Mouse (Mus musculus): ENCODE measurements at regions not wholly inside any gene's neighbourhood (a gene's known extent, or its start where the extent isn't known, plus 50 kb on each side); places are given as distances from the start of the nearest gene placed in this dataset.

DNA sequence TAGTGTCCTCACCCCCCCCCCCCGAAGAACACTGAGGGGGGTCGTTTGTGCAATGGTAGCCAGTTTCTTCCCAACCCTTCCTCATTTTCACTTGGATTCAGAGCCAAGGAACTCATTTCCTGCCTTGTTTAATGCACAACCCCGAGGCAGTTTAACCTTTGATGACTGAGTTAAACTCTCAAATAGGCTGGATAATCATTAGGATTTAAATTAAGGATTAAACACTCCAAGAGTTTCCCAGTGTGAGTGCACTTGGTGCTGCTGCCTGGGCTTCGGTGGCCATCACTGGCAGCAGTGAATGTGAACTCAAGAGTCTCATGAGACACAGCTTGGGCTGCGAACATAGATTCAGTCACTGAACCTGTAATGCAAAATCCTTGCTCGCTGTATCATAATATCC lies 124.7 kb upstream of the St8sia2 start:
- no peaks in the 10 kb centered on the region for H3K9me3 ChIP-seq (ENCODE audit: control insufficient read depth, low read depth, low read length)
- H3K4me1 ChIP-seq (ENCODE audit: control insufficient read depth, insufficient read depth, low read length): no peaks in the 10 kb centered on the region
- no peak for ATAC-seq (ENCODE audit: insufficient number of reproducible peaks, insufficient read depth, low FRiP score, low read depth)
- no peak overlapping the region for H3K4me3 ChIP-seq (ENCODE audit: low read depth, low read length)
- H3K27me3 ChIP-seq (ENCODE audit: control insufficient read depth, insufficient read depth, low read length): no peaks in the 10 kb centered on the region
- H3K4me2 ChIP-seq (replicated peaks; ENCODE audit: low read depth, low read length): no peak overlapping the region
- WGBS: 73% methylated on average over 6 of the region's 6 CpGs
- no peaks in the 10 kb centered on the region for H3K36me3 ChIP-seq (ENCODE audit: control insufficient read depth, insufficient read depth, low read length)
- no peak overlapping the region for H3K27ac ChIP-seq (ENCODE audit: low read length)
- no peak overlapping the region for H3K9ac ChIP-seq (replicated peaks; ENCODE audit: low read depth, low read length)

DNA sequence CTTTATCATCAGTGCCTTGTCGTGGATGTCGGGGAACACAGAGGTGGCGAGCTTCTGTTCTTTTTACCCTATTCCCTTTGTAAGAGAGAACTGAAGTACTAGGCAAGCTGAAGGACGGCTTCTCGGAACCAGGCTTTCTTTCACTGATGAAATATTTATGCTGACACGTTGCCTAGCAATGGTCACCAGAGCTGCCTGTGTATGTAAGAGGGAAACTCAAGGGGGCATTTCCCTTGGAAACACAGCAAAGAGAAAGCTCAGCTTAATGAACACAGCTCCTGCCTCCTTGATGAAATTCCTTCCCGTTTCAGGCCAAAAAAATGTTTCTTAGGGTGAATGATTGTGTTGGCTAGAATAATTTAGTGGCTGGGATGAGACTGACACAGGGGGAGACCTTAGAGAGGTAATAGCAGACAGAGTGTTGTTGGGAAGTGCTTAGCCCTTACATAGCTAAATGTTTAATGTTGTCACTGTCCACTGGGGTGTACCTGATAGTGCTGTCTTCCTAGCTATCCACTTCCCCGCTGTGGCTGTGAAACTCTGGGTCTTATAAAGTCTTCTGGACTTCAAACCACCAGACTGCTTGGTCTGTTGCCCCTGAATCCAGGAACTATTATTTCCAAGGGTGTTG lies 116.8 kb upstream of the St8sia2 start:
- H3K27ac ChIP-seq (ENCODE audit: low read length): no peak overlapping the region
- H3K36me3 ChIP-seq (ENCODE audit: control insufficient read depth, insufficient read depth, low read length): no peaks in the 10 kb centered on the region
- no peaks in the 10 kb centered on the region for H3K9me3 ChIP-seq (ENCODE audit: control insufficient read depth, low read depth, low read length)
- H3K27me3 ChIP-seq (ENCODE audit: control insufficient read depth, insufficient read depth, low read length): no peaks in the 10 kb centered on the region
- no peak for ATAC-seq (ENCODE audit: insufficient number of reproducible peaks, insufficient read depth, low FRiP score, low read depth)
- no peak overlapping the region for H3K4me2 ChIP-seq (replicated peaks; ENCODE audit: low read depth, low read length)
- H3K9ac ChIP-seq (replicated peaks; ENCODE audit: low read depth, low read length): no peak overlapping the region
- no peak overlapping the region for H3K4me3 ChIP-seq (ENCODE audit: low read depth, low read length)
- no peaks in the 10 kb centered on the region for H3K4me1 ChIP-seq (ENCODE audit: control insufficient read depth, insufficient read depth, low read length)
- 60% methylated on average over 8 of the region's 8 CpGs for WGBS

DNA sequence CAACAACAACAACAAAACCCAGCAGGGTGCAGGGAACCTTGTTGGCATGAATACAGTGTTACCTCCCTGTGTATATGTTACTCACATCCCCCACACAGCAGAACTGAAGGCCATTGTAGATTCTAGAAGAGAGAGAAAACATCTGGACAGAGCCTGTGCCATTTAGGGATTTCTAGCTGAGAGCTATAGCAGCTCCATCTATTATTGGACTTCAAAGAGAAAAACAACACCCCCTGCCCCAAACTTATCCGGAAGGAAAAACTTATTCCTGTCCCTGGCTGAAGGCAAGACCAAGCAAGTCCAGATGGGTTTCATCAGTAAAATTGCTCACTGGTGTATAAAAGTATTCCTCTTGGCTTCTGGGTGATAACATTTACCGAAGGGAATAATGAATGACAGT lies 98.6 kb upstream of the St8sia2 start:
- Histone ChIP-seq H3K27me3 (ENCODE audit: control insufficient read depth, insufficient read depth, low read length) (no peaks in the 10 kb centered on the region), H3K9me3 (ENCODE audit: control insufficient read depth, low read depth, low read length) (no peaks in the 10 kb centered on the region), H3K4me3 (ENCODE audit: low read depth, low read length) (no peak overlapping the region), H3K36me3 (ENCODE audit: control insufficient read depth, insufficient read depth, low read length) (no peaks in the 10 kb centered on the region), H3K4me2 (replicated peaks; ENCODE audit: low read depth, low read length) (no peak overlapping the region), H3K4me1 (ENCODE audit: control insufficient read depth, insufficient read depth, low read length) (0 out of 2 replicates have a peak, but pooled peaks cover 6% of the 10 kb centered on the region), H3K9ac (replicated peaks; ENCODE audit: low read depth, low read length) (no peak overlapping the region), H3K27ac (ENCODE audit: low read length) (no peak overlapping the region; the same call in 1 of the 2 replicates)
- 32% methylated on average over 2 of the region's 2 CpGs for WGBS
- ATAC-seq (ENCODE audit: insufficient number of reproducible peaks, insufficient read depth, low FRiP score, low read depth): peak; percentile 80; the same call in 1 of the 2 replicates

DNA sequence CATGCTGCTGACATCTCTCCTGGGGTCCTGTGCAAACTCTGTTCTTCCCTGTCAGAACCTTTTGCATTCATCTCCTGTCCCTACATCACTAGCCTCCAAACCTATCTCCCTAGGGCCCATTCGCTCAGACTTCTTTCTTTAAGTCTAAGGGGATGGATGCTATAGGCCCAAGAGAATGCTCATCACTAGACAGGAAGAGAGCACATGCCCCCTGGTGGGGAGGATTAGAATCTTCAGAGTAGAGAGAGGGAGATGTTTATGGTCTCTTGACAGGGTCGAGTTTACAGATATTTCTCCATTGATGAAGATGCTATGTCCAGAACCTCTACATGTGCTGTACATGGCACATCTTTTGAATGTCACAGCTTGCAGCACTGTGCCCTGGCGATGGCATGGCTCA lies 94.9 kb upstream of the St8sia2 start:
- H3K36me3 ChIP-seq (ENCODE audit: control insufficient read depth, insufficient read depth, low read length): no peaks in the 10 kb centered on the region
- H3K4me1 ChIP-seq (ENCODE audit: control insufficient read depth, insufficient read depth, low read length): 0 out of 2 replicates have a peak, but pooled peaks cover 6% of the 10 kb centered on the region
- H3K4me2 ChIP-seq (replicated peaks; ENCODE audit: low read depth, low read length): no peak overlapping the region
- H3K27me3 ChIP-seq (ENCODE audit: control insufficient read depth, insufficient read depth, low read length): no peaks in the 10 kb centered on the region
- ATAC-seq (ENCODE audit: insufficient number of reproducible peaks, insufficient read depth, low FRiP score, low read depth): peak; percentile 19; the same call in 1 of the 2 replicates
- no peak overlapping the region for H3K27ac ChIP-seq (ENCODE audit: low read length)
- no peak overlapping the region for H3K4me3 ChIP-seq (ENCODE audit: low read depth, low read length)
- 53% methylated on average over 3 of the region's 3 CpGs for WGBS
- H3K9me3 ChIP-seq (ENCODE audit: control insufficient read depth, low read depth, low read length): no peaks in the 10 kb centered on the region
- no peak overlapping the region for H3K9ac ChIP-seq (replicated peaks; ENCODE audit: low read depth, low read length)

DNA sequence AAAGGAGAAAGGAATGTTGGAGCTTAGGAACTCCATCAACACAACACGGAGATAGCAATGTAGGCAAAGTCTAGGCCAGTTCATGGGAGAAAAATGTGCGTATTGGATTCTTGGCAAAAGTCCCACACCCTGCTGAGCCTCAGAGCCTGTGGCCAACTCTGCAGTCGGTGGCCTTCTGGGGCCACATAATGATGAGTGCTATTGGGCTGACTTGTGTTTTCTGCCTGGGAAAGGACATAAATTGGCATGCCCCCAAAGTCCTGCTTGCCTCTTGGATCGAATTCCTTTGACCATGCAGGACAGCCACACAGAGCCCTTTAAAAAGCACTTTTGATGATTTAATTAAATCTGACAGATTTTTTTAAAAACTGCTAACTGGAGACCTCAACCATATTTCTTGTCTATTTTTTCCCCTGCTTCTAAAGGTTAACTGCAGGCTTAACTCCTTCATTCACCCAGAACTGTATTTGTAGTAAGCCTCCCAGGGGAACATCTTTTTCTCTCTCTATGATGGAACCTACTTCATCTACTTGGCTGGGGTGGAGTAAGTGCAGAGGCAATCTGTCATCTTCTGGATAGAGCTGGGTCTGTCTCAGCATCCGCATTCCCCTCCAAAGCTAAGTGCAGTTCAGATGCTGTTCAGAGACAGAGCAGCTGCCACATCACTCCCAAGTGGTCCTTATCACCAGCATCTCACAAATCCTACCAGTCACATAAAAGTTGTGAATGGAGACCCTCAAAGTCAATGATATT lies 93.9 kb upstream of the St8sia2 start:
- 0 out of 2 replicates have a peak, but pooled peaks cover 6% of the 10 kb centered on the region for H3K4me1 ChIP-seq (ENCODE audit: control insufficient read depth, insufficient read depth, low read length)
- ATAC-seq (ENCODE audit: insufficient number of reproducible peaks, insufficient read depth, low FRiP score, low read depth): peak; percentile 80; the same call in 1 of the 2 replicates
- H3K4me3 ChIP-seq (ENCODE audit: low read depth, low read length): no peak overlapping the region
- H3K27me3 ChIP-seq (ENCODE audit: control insufficient read depth, insufficient read depth, low read length): no peaks in the 10 kb centered on the region
- no peak overlapping the region for H3K4me2 ChIP-seq (replicated peaks; ENCODE audit: low read depth, low read length)
- 26% methylated on average over 5 of the region's 5 CpGs for WGBS
- H3K9ac ChIP-seq (replicated peaks; ENCODE audit: low read depth, low read length): no peak overlapping the region
- H3K9me3 ChIP-seq (ENCODE audit: control insufficient read depth, low read depth, low read length): no peaks in the 10 kb centered on the region
- no peaks in the 10 kb centered on the region for H3K36me3 ChIP-seq (ENCODE audit: control insufficient read depth, insufficient read depth, low read length)
- no peak overlapping the region for H3K27ac ChIP-seq (ENCODE audit: low read length)

DNA sequence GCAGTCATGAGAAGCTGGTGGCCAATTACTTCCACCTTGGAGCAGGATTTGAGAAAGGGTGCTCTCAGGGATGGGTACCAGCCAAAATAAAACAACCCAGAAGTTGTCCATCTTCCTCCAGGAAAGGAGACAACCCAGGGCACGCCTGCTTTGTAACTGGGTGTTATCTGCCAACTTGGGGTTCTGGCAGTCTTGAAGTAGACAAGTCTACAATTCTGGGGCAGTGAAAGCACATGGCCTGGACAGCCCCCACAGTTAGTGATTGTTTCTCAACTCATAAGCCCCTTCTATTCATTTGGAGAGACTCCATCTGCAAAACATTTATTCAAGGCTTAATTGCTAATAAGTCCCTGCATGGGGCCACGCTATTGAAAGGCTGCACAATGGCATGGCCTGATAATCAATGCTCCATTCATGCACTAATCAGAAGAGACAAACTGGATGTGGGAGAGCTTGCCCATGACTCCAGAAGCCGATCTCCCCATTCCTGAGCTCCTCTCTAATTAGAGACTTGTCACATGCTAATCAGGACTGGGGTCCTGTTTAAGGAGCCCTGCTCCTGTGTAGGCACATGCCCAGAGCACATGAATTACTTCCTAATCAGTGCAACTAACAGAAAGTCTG lies 78.0 kb upstream of the St8sia2 start:
- H3K27ac ChIP-seq (ENCODE audit: low read length): no peak overlapping the region
- H3K9ac ChIP-seq (replicated peaks; ENCODE audit: low read depth, low read length): no peak overlapping the region
- H3K4me3 ChIP-seq (ENCODE audit: low read depth, low read length): no peak overlapping the region
- ATAC-seq (ENCODE audit: insufficient number of reproducible peaks, insufficient read depth, low FRiP score, low read depth): no peak
- H3K9me3 ChIP-seq (ENCODE audit: control insufficient read depth, low read depth, low read length): no peaks in the 10 kb centered on the region
- H3K36me3 ChIP-seq (ENCODE audit: control insufficient read depth, insufficient read depth, low read length): no peaks in the 10 kb centered on the region
- 78% methylated on average over 3 of the region's 3 CpGs for WGBS
- H3K4me1 ChIP-seq (ENCODE audit: control insufficient read depth, insufficient read depth, low read length): no peaks in the 10 kb centered on the region
- H3K4me2 ChIP-seq (replicated peaks; ENCODE audit: low read depth, low read length): no peak overlapping the region
- H3K27me3 ChIP-seq (ENCODE audit: control insufficient read depth, insufficient read depth, low read length): no peaks in the 10 kb centered on the region

DNA sequence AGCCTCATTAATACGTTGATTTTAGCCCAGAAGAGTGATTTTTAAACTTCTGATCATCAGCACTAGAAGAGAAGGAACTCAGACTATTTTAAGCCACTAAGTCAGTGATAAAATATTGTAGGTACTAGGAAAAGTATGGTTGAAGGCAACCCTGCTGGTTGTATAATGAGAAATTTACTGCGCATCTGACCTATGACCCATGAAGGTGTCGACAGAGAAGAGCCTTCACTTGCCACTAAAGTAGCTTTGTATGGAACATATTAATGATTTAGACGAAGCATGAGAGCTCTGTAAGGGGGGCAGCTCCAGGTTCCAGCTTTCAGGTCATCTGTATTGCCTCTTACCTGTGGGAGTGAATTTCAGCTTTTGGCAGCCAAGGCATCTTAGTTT lies 67.4 kb upstream of the St8sia2 start:
- no peaks in the 10 kb centered on the region for H3K4me1 ChIP-seq (ENCODE audit: control insufficient read depth, insufficient read depth, low read length)
- H3K9ac ChIP-seq (replicated peaks; ENCODE audit: low read depth, low read length): no peak overlapping the region
- no peak overlapping the region for H3K4me3 ChIP-seq (ENCODE audit: low read depth, low read length)
- H3K9me3 ChIP-seq (ENCODE audit: control insufficient read depth, low read depth, low read length): no peaks in the 10 kb centered on the region
- WGBS: 71% methylated on average over 4 of the region's 4 CpGs
- H3K4me2 ChIP-seq (replicated peaks; ENCODE audit: low read depth, low read length): no peak overlapping the region
- no peaks in the 10 kb centered on the region for H3K36me3 ChIP-seq (ENCODE audit: control insufficient read depth, insufficient read depth, low read length)
- H3K27ac ChIP-seq (ENCODE audit: low read length): no peak overlapping the region
- no peaks in the 10 kb centered on the region for H3K27me3 ChIP-seq (ENCODE audit: control insufficient read depth, insufficient read depth, low read length)
- no peak for ATAC-seq (ENCODE audit: insufficient number of reproducible peaks, insufficient read depth, low FRiP score, low read depth)

DNA sequence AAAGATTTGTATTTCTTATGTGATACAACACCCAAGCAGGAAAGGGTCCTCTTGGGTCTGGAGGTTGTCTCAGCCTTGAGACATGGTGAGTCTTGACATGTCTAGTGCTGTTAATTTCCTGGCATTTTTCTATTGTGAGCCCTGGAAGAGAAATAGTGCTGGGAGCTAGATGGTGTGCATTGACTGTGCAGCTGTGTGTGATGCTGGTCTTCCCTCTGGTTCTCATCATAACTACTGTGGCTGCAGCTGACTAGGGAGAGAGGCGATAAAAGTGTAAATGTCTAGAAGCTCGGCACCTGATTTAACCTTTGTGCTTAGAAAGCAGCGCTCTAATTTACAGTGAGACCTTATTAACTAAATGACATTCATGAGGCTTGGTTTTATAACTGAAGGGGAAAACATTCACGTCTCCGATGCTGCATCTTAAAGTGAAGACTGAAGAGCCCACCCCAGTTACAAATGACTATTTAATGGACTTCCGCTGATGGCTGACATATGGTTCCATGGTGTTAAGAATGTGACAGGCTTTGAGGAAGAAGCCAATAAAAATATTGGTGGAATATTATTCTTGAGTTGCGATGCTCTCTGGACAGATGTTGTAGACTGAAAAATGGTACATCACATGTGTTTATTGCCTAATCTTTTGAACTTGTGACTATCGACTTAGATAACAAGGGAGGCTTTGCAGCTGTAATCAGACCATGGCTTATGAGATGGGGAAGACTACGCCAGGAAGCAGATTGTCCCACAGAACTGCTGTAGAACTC lies 66.8 kb upstream of the St8sia2 start:
- Histone ChIP-seq H3K4me1 (ENCODE audit: control insufficient read depth, insufficient read depth, low read length) (no peaks in the 10 kb centered on the region), H3K9me3 (ENCODE audit: control insufficient read depth, low read depth, low read length) (no peaks in the 10 kb centered on the region), H3K9ac (replicated peaks; ENCODE audit: low read depth, low read length) (no peak overlapping the region), H3K4me2 (replicated peaks; ENCODE audit: low read depth, low read length) (no peak overlapping the region), H3K36me3 (ENCODE audit: control insufficient read depth, insufficient read depth, low read length) (no peaks in the 10 kb centered on the region), H3K27me3 (ENCODE audit: control insufficient read depth, insufficient read depth, low read length) (no peaks in the 10 kb centered on the region), H3K27ac (ENCODE audit: low read length) (no peak overlapping the region), H3K4me3 (ENCODE audit: low read depth, low read length) (no peak overlapping the region)
- WGBS: 63% methylated on average over 9 of the region's 9 CpGs
- ATAC-seq (ENCODE audit: insufficient number of reproducible peaks, insufficient read depth, low FRiP score, low read depth): no peak

All from stomach, embryonic 14.5 days (tissue).